Mouse (Mus musculus) embryonic facial prominence, embryonic 13.5 days (tissue): ENCODE results near the gene Atr. TPM values are rescaled to one million over a fixed set of nuclear protein-coding genes. Genes with fewer than 3 reads are reported as not detected.

ENCODE experiments used
- ATAC-seq: fragments of 200-750 bp; cut with Nextera tagmentation; 2 replicates; pipeline ENCODE4 v1.8.0; 2017; ENCODE audit warnings: low read depth; ENCODE audit not compliant: insufficient number of reproducible peaks, insufficient read depth, low FRiP score, low TSS enrichment
- H3K27ac ChIP-seq: fragments of 300-500 bp; sonication (generic); 2 replicates; pipeline ENCODE4 v1.5.1; 2015; ENCODE audit warnings: moderate library complexity, mild to moderate bottlenecking, inconsistent platforms
- H3K27me3 ChIP-seq: fragments of 300-500 bp; sonication (generic); 2 replicates; pipeline ENCODE4 v1.6.1; 2015; ENCODE audit warnings: mild to moderate bottlenecking, inconsistent platforms
- H3K36me3 ChIP-seq: fragments of 300-500 bp; sonication (generic); 2 replicates; pipeline ENCODE4 v1.6.1; 2015; ENCODE audit warnings: mild to moderate bottlenecking, inconsistent platforms
- H3K4me1 ChIP-seq: fragments of 300-500 bp; sonication (generic); 2 replicates; pipeline ENCODE4 v1.6.1; 2015; ENCODE audit warnings: inconsistent platforms
- H3K4me2 ChIP-seq: fragments of 300-500 bp; sonication (generic); 2 replicates; pipeline ENCODE4 v1.6.1; 2015; ENCODE audit warnings: moderate library complexity, mild to moderate bottlenecking, inconsistent platforms
- H3K4me3 ChIP-seq: fragments of 300-500 bp; sonication (generic); 2 replicates; pipeline ENCODE4 v1.5.1; 2015; ENCODE audit warnings: mild to moderate bottlenecking, inconsistent platforms
- H3K9ac ChIP-seq: fragments of 300-500 bp; sonication (generic); 2 replicates; pipeline ENCODE4 v1.6.1; 2015; ENCODE audit warnings: mild to moderate bottlenecking, inconsistent platforms
- H3K9me3 ChIP-seq: fragments of 300-500 bp; sonication (generic); 2 replicates; pipeline ENCODE4 v1.6.1; 2016; ENCODE audit warnings: inconsistent platforms
- WGBS: fragments of 180-500 bp; shearing (Covaris S2); methylation state at CpG from one replicate; pipeline ENCODE4 v1.1.7; 2015; ENCODE audit warnings: mixed read lengths; 5-methylcytosine and 5-hydroxymethylcytosine counted together
- polyA plus RNA-seq: library from polyadenylated mRNA; unstranded; fragments of >200 nt; fragmentation: Nextera tagmentation; extraction: Ambion mirVana; gene quantifications from 2 replicates; pipeline ENCODE4 v1.2.1, GENCODE M21; 2015

Gene Atr
- 22.4 and 24.1 TPM in 2 replicates for polyA plus RNA-seq

- WGBS = under 1% methylated on average over 69 of the region's 69 CpGs
- H3K27me3 ChIP-seq = no peaks in the 10 kb centered on the region
- peak within 1 kb of the TSS; percentile 84 for H3K4me2 ChIP-seq
- ATAC-seq = peak; percentile 80
- H3K36me3 ChIP-seq = no peaks in the 10 kb centered on the region
- H3K4me3 ChIP-seq = peak within 1 kb of the TSS; percentile 95
- no peaks in the 10 kb centered on the region for H3K4me1 ChIP-seq
- no peaks in the 10 kb centered on the region for H3K9me3 ChIP-seq
- H3K9ac ChIP-seq = peak within 1 kb of the TSS; percentile 86
- H3K27ac ChIP-seq = peak within 1 kb of the TSS; percentile 79
These were observed at the start of gene Atr for GRCm38 (mm10) chr9:95857414-95858026. TSS of gene Atr (plus strand) at chr9:95857597.

DNA sequence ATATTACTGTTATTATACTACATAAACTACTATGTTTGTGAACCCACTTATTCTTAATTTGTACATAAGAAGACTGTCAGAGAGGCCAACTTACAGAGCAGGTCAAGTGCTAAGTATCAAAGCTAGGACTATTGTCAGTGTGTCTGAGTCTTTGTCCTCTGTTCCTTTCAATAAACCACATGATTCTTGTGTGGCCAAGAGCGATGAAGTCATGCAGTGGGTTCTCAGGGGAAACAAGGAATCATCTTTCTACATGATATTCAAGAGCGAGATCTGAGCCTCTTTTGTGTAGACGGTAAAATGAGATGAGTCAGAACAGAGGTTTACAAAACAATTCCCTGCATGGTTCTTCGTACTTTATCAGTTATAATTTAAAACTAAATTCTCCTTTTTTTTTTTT lies 47.8 kb upstream of the Atr start:
- Histone ChIP-seq H3K9ac (no peak overlapping the region), H3K9me3 (no peaks in the 10 kb centered on the region; the same call in 1 of the 2 replicates)
- WGBS = 78% methylated on average over 4 of the region's 4 CpGs

GRCm38 (mm10) chr9:95811817-95812216 lies 45.6 kb upstream of the Atr start:
- H3K36me3 ChIP-seq = no peaks in the 10 kb centered on the region
- WGBS = 96% methylated on average over 4 of the region's 4 CpGs
- no peak overlapping the region for H3K4me3 ChIP-seq
- no peaks in the 10 kb centered on the region for H3K27me3 ChIP-seq
- peaks cover 8% of the 10 kb centered on the region; the same call in 1 of the 2 replicates for H3K4me1 ChIP-seq
- H3K9ac ChIP-seq = no peak overlapping the region
- no peaks in the 10 kb centered on the region; the same call in 1 of the 2 replicates for H3K9me3 ChIP-seq
- no peak for ATAC-seq
- no peak overlapping the region for H3K27ac ChIP-seq
- H3K4me2 ChIP-seq = no peak overlapping the region

More for the DNA sequence above, 47.8 kb upstream of the Atr start:
- Histone ChIP-seq H3K4me1 (peaks cover 8% of the 10 kb centered on the region; the same call in 1 of the 2 replicates), H3K4me3 (no peak overlapping the region), H3K27me3 (no peaks in the 10 kb centered on the region), H3K27ac (no peak overlapping the region), H3K4me2 (no peak overlapping the region), H3K36me3 (no peaks in the 10 kb centered on the region)
- ATAC-seq = no peak

- Histone ChIP-seq H3K4me2 (peak overlapping the region; percentile 4), H3K27ac (no peak overlapping the region), H3K9ac (no peak overlapping the region)
These were observed 43.5 kb upstream of the Atr start for GRCm38 (mm10) chr9:95813721-95814531.

GRCm38 (mm10) chr9:95815015-95815673 lies 42.3 kb upstream of the Atr start:
- ATAC-seq = no peak
- no peak overlapping the region for H3K9ac ChIP-seq
- peaks cover 8% of the 10 kb centered on the region; the same call in 1 of the 2 replicates for H3K4me1 ChIP-seq
- H3K4me2 ChIP-seq = no peak overlapping the region
- H3K4me3 ChIP-seq = no peak overlapping the region
- H3K27ac ChIP-seq = no peak overlapping the region
- no peaks in the 10 kb centered on the region for H3K27me3 ChIP-seq
- no peaks in the 10 kb centered on the region; the same call in 1 of the 2 replicates for H3K9me3 ChIP-seq
- 66% methylated on average over 11 of the region's 11 CpGs for WGBS
- no peaks in the 10 kb centered on the region for H3K36me3 ChIP-seq

More at GRCm38 (mm10) chr9:95813721-95814531, 43.5 kb upstream of the Atr start:
- peak; percentile 59; the same call in 1 of the 2 replicates for ATAC-seq
- no peaks in the 10 kb centered on the region for H3K36me3 ChIP-seq
- H3K27me3 ChIP-seq = no peaks in the 10 kb centered on the region
- no peaks in the 10 kb centered on the region; the same call in 1 of the 2 replicates for H3K9me3 ChIP-seq
- peaks cover 8% of the 10 kb centered on the region; the same call in 1 of the 2 replicates for H3K4me1 ChIP-seq
- 31% methylated on average over 20 of the region's 20 CpGs for WGBS
- H3K4me3 ChIP-seq = no peak overlapping the region

GRCm38 (mm10) chr9:95815706-95816105 lies 41.7 kb upstream of the Atr start:
- no peaks in the 10 kb centered on the region for H3K9me3 ChIP-seq
- H3K9ac ChIP-seq = no peak overlapping the region
- H3K27ac ChIP-seq = no peak overlapping the region
- H3K4me2 ChIP-seq = no peak overlapping the region
- H3K4me3 ChIP-seq = no peak overlapping the region
- H3K36me3 ChIP-seq = no peaks in the 10 kb centered on the region
- H3K27me3 ChIP-seq = no peaks in the 10 kb centered on the region
- no peak for ATAC-seq
- WGBS = 88% methylated on average over 4 of the region's 4 CpGs
- H3K4me1 ChIP-seq = peaks cover 8% of the 10 kb centered on the region; the same call in 1 of the 2 replicates

- ATAC-seq = no peak
- WGBS = 80% methylated on average over 7 of the region's 7 CpGs
- Histone ChIP-seq H3K4me3 (no peak overlapping the region), H3K27ac (no peak overlapping the region), H3K9me3 (no peaks in the 10 kb centered on the region), H3K27me3 (no peaks in the 10 kb centered on the region), H3K4me1 (no peaks in the 10 kb centered on the region), H3K9ac (no peak overlapping the region), H3K36me3 (no peaks in the 10 kb centered on the region), H3K4me2 (no peak overlapping the region)
These were observed 34.9 kb upstream of the Atr start for GRCm38 (mm10) chr9:95822531-95822930.

DNA sequence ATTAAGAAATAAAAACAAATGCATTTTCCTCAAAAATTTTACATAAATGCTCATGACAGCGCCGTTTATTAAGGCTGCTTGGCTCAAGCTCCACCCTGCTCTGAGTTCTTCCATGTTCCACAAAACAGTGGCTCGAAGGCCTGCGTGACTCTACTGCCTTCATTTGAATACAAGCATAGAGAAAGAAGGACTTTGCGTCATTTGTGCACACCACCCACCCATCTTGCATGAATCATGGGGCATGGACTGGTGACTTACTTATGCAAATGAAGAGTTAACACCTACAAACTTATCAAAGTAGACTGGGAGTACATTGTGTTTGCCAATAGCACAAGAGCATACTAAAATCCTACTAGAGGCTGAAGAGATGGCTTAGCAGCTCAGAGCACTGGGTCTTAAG lies 29.8 kb upstream of the Atr start:
- ATAC-seq = no peak
- Histone ChIP-seq H3K36me3 (no peaks in the 10 kb centered on the region), H3K9me3 (no peaks in the 10 kb centered on the region), H3K4me1 (no peaks in the 10 kb centered on the region), H3K4me2 (no peak overlapping the region), H3K9ac (no peak overlapping the region), H3K27me3 (no peaks in the 10 kb centered on the region), H3K4me3 (no peak overlapping the region), H3K27ac (no peak overlapping the region)
- WGBS = 91% methylated on average over 5 of the region's 5 CpGs

DNA sequence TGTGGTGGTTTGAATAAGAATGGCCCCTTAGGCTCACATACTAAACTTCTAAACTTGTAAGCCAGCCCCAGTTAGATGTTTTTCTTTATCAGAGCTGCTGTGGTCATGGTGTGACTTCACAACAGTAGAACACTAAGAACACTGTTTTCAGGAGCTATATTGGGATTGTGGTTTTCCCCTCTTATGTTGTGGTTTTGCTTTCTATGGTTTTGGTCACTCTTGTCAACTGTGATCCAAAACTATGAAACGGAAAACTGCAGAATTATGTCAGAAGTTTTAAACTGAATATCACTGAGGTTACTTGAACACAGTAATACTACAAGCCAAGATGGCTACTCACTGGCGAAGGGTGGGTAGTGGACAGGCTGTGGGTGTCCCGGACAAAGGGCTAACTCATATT lies 24.6 kb upstream of the Atr start:
- Histone ChIP-seq H3K27me3 (no peaks in the 10 kb centered on the region), H3K27ac (no peak overlapping the region), H3K4me3 (no peak overlapping the region), H3K9ac (no peak overlapping the region), H3K4me2 (no peak overlapping the region), H3K36me3 (no peaks in the 10 kb centered on the region), H3K9me3 (no peaks in the 10 kb centered on the region), H3K4me1 (no peaks in the 10 kb centered on the region)
- WGBS = 75% methylated on average over 3 of the region's 3 CpGs
- ATAC-seq = no peak

DNA sequence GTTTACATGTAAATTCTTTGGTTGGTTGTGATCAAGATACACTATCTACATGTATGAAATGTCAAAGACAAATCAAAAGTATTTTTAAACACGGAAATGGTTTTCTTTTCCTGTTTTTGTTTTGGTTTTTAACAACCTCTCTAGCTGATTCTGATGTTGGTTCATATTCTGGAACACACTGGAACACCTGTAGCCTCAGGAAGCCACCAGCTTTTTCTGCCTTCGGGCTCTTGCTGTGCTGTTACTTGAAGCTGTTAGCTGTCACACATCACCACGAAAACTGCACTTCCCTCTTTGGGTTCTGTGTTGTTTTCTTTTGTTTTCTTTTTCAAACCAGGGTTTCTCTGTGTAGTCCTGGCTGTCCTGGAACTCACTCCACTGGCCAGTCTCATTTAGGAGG lies 22.6 kb upstream of the Atr start:
- no peak overlapping the region for H3K27ac ChIP-seq
- ATAC-seq = no peak
- no peak overlapping the region for H3K9ac ChIP-seq
- no peak overlapping the region for H3K4me3 ChIP-seq
- no peaks in the 10 kb centered on the region for H3K4me1 ChIP-seq
- H3K9me3 ChIP-seq = no peaks in the 10 kb centered on the region
- no peaks in the 10 kb centered on the region for H3K36me3 ChIP-seq
- WGBS = 66% methylated on average over 3 of the region's 3 CpGs
- no peak overlapping the region for H3K4me2 ChIP-seq
- H3K27me3 ChIP-seq = no peaks in the 10 kb centered on the region

- no peak overlapping the region for H3K4me2 ChIP-seq
- no peaks in the 10 kb centered on the region for H3K27me3 ChIP-seq
- no peaks in the 10 kb centered on the region for H3K36me3 ChIP-seq
- 87% methylated on average over 10 of the region's 10 CpGs for WGBS
- ATAC-seq = no peak
- H3K9me3 ChIP-seq = no peaks in the 10 kb centered on the region
- H3K27ac ChIP-seq = no peak overlapping the region
- no peaks in the 10 kb centered on the region for H3K4me1 ChIP-seq
- no peak overlapping the region for H3K9ac ChIP-seq
- H3K4me3 ChIP-seq = no peak overlapping the region
These were observed 21.7 kb upstream of the Atr start for GRCm38 (mm10) chr9:95835741-95836140.
